Mouse (Mus musculus) induced T-regulatory cell, adult 2 months (primary cell): Measurements from ENCODE around the gene Ddx46.
A peak's percentile ranks its signal among the peaks of the same experiment; 100 is the strongest.
"Not testable (repeated sequence)": the region's sequence is repeated elsewhere in the genome, so short reads cannot be mapped to it uniquely, and the experiment has no call there.

Source experiments
- DNase-seq: peaks from one replicate; pipeline ENCODE4 v3.0.0-alpha.2; 2012; ENCODE audit warnings: low read depth

The Ddx46 gene

DNA sequence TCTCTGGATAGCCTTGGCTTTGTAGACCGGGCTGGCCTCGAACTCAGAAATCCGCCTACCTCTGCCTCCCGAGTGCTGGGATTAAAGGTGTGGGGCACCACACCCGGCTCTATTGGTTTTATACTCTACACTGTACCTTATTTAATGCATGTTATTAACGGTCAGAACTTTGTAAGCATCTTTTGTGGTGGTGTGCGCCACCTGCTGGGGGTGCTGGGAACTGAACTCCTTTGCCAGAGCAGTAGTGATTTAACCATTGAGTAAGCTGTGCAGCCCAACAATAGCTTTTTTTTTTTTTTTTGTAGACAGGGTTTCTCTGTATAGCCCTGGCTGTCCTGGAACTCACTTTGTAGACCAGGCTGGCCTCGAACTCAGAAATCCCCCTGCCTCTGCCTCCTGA is 5.7 kb downstream of the Ddx46 start:
- peak; percentile 91 for DNase-seq

DNA sequence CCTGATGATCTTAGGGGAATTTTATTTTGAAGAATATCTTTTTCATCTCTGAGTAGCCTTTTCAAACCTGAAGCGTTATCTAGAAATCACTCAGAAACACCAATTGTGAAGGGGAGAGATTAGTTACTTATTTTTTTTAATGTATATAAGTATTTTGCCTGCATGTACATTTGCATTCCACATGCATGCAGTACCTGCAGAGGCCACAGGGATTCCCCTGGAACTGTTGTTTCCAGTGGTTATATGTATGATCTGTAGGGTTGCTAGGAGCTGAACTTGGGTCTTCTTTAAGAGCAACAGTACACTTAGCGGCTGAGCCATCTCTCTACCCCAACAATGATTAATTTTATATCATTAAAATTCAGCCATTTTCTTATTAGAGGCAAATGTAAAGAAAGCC is 9.7 kb downstream of the Ddx46 start:
- peak; percentile 76 for DNase-seq

DNA sequence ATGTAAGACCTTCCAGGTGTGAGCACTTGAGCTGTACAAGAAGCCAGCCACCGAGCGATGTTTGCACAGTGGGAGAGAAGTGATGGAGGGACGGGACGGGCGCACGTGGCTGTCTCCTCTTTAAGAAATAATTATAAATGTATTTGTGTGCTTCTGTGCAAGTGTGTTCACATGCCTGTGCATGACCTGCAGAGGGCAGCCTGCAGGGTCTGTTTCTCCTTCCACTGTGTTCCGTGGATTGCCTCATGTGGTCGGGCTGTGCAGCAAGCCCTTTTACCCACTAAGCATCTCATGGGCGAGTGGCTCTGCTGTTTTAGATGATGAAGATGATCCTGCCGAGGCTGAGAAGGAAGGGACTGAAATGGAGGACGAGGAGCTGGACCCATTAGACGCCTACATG is 15.3 kb downstream of the Ddx46 start:
- no peak for DNase-seq

DNA sequence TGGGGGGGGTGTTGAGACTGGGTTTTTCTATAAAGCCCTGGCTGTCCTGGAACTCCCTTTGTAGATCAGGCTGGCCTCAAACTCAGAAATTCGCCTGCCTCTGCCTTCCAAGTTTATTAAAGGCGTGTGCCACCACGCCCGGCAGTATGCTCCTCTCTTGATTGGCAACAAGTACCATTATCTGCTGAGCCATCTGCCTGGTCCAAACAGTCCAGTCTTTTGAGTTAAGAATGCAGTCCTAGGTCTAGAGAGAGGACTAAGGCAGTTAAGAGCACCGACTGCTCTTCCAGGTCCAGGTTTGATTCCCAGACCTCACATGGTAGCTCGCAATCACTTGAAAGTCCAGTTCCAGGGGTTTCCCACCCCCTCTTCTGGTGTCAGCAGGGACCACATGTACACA is 16.2 kb downstream of the Ddx46 start:
- no peak for DNase-seq

DNA sequence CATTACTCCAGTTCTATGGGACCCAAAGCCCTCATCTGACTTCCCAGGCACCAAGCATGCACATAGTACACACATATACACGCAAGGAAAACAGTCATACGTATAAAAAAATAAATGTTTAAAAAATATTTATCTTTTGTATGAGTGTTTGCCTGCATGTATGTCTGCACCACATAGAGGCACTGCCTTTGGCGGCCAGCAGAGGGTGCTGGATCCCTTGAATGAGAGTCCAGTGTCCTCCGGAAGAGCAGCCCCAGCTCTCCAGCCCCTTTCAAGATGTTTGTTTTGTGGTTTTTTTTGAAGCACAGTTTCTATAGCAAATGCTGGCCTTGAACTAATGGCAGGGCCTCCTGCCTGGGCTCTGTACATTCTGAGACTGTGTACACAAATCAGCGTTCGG is 33.7 kb downstream of the Ddx46 start:
- peak; percentile 63 for DNase-seq

DNA sequence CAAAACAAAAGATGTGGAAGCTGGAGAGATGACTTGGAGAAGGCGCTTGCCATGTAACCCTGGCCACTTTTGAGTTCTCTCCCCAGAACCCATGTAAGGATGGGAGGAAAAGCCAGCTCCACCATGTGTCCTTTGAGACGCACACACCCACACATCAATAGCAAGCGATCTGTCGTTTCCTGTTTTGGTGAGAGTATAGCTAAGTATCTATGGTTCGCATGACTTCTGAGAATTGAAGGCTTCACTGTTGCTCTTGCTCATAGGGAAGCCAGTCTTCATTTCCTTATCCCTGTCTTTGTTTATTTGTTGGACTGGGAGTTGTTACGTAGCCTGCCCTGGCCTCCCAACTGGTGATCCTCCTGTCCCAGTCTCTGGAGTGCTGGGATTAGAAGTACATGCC is 37.9 kb downstream of the Ddx46 start:
- peak; percentile 63 for DNase-seq

DNA sequence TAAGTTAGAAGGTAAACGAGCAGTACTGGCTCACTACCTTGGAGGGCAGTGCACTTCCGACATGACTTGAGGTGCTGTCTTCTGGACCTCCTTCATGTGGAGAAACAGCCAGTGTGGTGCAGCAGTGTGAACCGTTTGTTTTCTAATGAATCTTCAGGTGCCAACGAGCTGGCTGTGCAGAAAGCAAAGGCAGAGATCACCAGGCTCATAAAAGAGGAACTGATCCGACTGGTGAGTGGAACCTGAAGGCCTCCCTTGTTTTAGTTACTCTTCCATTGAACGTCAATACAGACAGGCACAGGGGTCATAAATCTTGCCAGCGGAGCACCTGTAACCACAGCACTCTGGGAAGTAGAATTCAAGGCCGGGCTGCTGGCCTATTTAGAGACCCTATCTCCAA is 42.5 kb downstream of the Ddx46 start:
- DNase-seq = no peak

DNA sequence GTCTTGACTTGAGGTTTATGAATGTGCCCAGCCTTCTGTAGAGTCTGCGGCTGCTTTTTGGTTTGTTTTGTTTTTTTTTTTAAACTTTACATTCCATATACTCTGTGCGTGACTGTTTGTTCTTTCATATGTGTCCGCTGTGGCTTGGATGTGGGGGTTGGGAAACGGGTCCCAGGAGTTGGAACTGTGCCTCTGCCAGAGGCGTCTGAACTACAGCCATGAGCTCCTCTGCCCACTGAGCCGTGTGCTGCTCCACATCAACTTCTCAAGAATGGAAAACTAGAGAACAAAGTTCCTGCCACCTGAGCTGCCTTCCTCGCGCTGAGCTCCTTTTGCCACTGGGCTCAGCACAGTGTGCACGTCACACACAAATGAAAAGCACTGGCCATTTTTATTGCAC is 47.4 kb downstream of the Ddx46 start:
- DNase-seq = no peak

DNA sequence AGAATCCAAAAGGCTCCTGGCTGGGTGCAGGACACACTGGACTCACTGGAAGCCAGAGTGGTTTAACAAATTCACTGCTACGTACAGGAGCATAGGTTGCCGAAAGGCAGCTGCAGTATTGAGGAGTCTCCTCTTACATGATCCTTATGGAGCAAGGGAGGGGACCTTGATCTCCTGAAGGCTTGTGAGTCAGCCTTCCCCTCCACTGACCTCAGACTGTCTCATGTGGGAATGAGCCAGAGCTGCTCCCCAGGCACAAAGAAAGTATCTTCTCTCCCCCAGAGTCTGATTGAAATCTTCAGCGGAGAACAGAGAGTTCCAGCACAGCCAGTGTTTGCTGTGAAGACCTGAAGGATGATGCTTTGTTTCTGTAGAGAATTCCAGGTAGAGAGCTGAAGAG is 48.8 kb downstream of the Ddx46 start:
- no peak for DNase-seq

DNA sequence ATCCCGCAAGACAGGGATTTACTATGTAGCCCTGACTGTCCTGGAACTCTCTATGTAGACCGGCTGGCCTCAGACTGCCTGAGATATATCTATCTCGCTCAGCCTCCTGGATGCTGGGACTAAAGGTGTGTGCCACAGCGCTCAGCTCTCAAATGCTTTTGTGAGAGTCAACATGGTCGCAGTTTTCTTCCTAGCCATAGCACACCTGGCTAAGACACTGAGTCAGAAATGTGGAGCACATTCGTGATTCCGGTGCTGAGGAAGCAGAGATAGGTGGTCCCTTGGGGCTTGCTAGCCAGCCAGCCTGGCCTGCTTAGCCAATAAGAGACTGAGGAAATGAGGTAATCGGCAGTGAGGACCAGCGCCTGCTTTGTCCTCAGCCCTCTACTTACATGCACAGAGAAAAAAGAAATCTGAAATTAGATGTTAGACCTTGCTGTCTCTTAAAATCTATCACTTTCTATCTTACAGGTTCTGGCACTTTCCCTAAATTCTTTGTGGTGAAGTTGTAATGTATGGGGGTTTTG is 51.3 kb downstream of the Ddx46 start:
- no peak for DNase-seq

DNA sequence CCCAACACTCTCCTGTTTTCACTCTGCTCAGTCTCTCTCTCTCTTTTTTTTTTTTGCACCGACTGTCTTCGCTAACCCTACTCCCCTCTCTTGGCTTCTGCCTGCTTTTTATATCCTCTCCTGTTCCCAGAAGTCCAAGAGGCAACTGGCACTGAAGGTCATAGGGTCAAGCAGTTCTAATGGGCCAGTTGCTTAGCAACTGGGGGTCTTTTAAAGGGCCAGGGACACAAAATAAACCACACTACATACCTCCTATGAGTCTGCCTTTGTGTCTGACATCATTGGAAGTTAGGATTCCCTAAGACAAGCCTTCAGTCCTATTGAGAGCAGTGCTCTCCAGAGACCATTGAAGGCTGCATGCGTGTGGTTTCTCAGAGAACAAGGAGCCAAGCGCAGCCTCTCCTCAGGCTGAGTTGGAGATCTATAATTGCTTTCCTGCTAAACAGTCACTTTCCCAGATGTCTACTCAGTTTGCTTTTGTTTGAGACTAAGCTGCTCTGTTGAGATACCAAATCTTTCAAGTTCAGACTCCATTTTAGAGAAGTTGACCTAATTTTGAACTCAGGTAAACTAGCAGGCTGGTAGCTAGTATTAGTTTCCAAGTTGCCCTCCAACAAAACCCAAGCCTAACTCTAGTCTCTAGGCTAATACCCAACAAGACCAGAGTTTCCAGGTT is 53.2 kb downstream of the Ddx46 start:
- DNase-seq = no peak

DNA sequence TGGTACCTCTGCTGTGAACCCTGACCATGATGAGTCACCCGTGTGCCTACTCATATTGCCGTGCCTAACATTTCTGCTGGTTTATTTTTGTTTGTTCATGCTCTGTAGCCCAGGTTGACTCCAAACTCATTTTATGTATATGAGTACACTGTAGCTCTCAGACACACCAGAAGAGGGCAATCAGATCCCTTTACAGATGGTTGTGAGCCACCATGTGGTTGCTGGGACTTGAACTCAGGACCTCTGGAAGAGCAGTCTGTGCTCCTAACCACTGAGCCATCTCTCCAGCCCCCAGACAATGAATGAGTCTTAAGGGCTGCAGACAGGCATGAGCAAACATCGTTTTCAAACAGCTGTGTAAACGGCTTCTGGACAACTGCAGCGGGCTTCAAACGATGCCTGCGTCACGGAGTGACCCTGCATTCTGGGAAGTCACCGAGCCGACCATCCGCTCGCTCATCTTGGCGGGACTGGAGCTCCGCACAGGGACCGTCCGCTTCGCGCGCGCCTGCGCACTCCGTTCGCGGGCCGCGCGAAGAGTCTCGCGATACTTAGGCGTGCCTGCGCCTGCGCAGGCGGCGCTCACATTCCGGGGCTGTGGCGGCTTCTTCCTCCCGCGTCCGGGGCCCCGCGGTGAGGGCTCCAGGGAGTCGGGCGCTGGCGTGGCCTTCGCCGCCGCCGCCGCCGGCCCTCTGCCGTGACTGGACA is 57.9 kb downstream of the Ddx46 start, which contains the start of gene B230219D22Rik:
TSS of gene B230219D22Rik (plus strand) at position 590 of the 708 bp plus-strand sequence.
- DNase-seq = peak; percentile 95

DNA sequence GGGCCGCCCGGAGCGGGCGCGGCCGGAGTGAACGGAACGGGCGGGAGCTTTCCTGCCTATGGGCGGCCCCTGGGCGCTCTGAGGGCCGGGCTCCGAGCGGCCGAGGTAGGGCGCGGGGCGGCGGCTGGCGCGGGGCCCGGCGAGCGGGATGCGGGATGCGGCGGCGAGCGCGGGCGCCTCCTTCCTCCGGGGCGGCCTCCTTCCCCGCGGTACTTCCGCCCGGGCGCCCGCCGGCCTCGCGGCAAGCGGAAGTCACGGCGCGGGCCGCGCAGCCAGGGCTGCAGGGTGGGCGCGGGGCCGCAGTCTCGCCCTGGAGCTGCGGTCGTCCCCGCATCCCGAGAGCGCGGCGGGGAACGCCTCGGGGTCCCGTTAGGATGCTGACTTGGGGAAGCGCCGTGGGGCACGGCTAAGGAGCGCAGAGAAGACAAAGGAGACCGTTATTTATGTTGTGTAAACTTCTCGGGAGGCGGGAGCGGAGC is 58.5 kb downstream of the Ddx46 start:
- DNase-seq = peak; percentile 76

DNA sequence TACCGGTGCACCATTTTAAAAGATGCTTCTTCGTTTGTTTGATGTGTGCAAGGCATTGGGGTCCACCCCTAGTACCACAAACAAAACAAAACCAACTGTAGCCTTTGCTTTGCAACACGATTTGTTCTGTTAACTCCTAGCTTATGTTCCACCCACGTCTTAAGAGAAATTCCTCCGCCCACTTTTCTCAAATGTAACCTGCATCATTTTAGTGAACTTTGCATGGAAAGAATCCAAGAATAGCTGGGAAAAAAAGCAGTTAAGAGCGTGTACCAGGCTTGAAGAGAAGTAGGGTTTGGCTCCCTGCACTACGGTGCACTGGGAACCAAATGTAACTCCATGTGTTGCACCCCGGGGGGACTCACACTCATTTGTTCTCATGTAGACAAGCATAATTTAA is 59.3 kb downstream of the Ddx46 start:
- peak; percentile 63 for DNase-seq

DNA sequence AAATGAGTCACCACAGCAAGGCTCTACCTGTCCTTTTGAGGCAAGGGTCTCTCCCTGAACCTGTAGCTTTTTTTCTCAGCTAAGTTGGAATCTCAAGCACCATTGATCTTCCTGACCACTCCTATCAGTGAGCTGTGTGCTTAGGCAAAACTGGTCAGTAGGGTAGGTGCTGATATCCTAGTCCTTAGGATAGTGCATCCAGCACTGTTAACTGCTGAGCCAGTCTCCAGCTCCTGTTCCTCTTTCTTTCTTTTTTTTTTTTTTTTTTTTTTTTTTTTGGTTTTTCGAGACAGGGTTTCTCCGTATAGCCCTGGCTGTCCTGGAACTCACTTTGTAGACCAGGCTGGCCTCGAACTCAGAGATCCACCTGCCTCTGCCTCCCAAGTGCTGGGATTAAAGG is 61.2 kb downstream of the Ddx46 start:
- not testable (repeated sequence) for DNase-seq

DNA sequence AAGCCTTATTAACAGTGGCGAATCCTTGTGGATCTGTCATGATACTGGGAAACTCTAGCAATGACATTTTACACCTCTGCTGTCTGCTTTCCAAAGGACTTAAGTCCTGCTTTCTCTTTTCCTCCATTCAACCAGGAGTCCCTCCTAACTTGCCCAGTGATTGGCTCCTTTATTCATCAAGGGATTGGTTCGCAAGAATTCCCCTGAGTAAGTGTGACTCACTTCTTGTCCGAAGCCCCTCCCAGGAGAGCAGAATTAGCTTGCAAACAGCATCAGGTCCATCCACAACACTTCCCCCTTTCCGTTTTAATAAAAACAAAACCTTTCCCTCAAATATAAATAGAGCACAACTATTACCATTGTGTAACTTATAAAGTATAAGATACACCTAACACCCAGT is 69.5 kb downstream of the Ddx46 start:
- DNase-seq = no peak

DNA sequence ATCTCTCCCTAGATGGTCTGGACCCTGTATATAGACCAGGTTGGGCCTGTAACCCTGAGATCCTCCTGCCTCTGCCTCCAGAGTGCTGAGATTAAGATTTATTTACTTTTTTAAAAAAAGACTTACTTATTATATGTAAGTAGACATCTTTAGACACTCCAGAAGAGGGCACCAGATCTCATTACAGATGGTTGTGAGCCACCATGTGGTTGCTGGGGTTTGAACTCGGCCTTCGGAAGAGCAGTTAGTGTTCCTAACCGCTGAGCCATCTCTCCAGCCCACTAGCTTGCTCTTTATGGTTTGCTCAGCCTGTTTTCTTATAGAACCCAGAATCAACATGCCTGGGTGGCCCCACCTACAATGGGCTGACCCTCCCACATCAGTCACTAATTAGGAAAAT is 78.0 kb downstream of the Ddx46 start:
- DNase-seq = no peak

DNA sequence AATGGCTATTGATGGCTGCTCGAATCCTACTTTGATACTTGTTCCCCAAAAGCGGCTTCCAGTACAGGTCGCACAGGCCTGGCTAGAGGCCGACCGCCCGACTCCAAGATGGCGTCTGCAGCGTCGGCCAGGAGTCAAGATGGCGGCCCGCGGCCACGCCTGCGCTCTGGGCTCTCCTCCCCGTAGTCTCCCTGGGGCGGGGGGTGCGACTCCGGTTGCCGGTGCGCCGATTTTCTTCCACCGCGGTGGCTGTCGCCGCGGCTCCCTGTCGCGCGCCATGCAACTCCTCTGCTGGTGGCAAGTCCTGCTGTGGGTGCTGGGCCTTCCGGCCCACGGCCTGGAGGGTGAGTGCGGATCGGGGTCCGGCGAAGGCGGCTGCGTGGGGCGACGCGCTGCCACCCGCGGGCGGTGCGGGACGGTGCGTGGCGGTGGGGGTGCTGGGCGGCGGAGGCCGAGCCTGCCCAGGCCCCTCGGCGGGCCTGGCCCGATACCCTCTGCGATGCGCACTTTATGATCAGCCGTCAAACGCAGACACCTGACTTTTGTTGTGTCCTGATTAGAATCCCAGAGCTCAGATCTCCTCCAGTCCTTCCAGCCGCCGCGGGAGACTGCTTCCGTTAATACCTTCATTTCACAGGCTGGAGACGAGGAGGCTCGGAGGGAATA is 79.8 kb downstream of the Ddx46 start, which contains the start of gene Txndc15:
TSS of gene Txndc15 (plus strand) at position 150 of the 666 bp plus-strand sequence.
- peak; percentile 89 for DNase-seq

DNA sequence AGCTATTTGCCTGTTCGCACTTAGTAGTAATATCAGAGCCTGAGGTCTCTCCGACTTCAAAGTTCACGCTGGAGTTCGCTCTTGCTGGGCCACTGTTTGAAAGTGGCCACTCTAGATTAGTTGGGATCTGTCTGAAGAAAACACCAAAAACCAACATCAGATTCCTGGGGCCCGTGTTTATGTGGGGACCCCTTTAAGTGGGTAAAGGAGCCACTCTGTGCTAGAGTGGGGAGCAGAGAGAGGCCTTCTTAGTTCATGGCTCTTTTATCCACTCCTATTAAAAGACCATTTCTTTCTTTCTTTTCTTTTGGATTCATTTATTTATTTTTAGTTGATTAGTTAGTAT is 80.3 kb downstream of the Ddx46 start:
- no peak for DNase-seq

DNA sequence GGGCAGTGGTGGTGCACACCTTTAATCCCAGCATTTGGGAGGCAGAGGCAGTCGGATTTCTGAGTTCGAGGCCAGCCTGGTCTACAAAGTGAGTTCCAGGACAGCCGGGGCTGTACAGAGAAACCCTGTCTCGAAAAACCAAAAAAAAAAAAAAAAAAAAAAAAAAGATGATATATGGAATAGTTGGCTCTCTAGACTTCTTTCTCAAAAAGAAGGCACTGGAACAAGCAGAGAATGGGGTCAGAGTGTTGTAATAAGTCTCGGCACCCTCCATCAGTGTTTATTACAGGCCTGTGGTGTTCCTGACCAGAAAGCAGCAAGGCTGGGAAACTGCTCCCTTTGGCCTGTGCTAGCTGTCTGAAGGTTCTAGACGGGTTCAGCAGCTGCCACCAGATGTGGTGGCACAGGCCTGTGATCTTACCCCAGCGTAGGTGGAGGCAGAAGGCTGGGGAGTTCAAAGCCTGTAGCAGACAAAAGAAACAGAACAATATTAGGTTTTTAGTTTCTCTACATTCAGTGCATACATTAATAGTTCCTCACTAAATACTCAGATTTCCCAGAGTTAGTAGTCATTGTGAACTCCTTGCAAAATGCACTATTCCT is 81.2 kb downstream of the Ddx46 start:
- peak; percentile 17 for DNase-seq

DNA sequence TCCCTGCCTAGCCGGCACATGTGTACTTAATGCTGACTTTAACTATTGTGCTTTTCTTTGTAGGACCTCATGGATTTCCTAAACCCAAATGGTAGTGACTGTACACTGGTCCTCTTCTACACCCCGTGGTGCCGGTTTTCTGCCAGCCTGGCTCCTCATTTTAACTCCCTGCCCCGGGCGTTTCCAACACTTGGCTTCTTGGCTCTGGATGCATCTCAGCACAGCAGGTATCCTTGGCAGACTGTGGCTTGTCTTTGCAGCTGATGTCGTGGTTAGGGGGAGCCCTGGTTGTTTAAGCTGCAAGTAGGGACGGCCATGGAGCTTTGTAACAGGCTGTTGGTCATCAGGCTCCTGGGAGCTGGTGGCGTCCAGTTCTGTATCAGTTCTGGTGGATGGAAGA is 86.7 kb downstream of the Ddx46 start:
- DNase-seq = no peak

DNA sequence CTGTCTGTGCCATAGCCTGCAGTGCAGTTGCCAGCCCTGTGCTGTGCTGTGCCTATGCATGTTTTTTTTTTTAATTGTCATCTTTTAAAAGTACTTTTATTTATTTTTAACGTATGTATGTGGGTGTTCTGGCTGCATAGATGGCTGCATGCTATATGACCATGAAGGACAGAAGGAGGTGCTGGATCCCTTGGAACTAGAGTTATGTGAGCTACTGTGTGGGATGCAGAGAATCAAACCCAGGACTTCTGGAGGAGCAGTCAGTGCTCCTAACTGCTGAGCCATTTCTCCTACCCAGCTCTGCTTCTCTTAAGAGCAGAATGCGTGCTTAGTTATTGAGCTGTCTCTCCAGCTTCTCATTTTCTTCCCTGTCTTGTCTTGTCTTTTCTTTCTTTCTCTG is 87.2 kb downstream of the Ddx46 start:
- no peak for DNase-seq
